Mouse (Mus musculus): Measurements from ENCODE around the gene Tmem184c.

Gene Tmem184c

GRCm38 (mm10) chr8:77610374-77610969 is at the start of gene Tmem184c:
Tmem184c (minus strand) TSS chr8:77610698.
- peak; percentile 96 for DNase-seq (ENCODE audit: low read depth)

- DNase-seq (ENCODE audit: low read depth): no peak
Observed at GRCm38 (mm10) chr8:77659534-77660080, 49.1 kb upstream of the Tmem184c start.

- no peak for DNase-seq (ENCODE audit: low read depth)
Observed at GRCm38 (mm10) chr8:77658356-77658755, 47.9 kb upstream of the Tmem184c start.

- DNase-seq (ENCODE audit: low read depth): no peak
Observed at GRCm38 (mm10) chr8:77650646-77651190, 40.2 kb upstream of the Tmem184c start.

- DNase-seq (ENCODE audit: low read depth): no peak
Observed at GRCm38 (mm10) chr8:77640093-77640839, 29.8 kb upstream of the Tmem184c start.

- DNase-seq (ENCODE audit: low read depth): no peak
Observed at GRCm38 (mm10) chr8:77637593-77637992, 27.1 kb upstream of the Tmem184c start.

- DNase-seq (ENCODE audit: low read depth): no peak
Observed at GRCm38 (mm10) chr8:77634035-77634434, 23.5 kb upstream of the Tmem184c start.

GRCm38 (mm10) chr8:77633211-77633610 is 22.7 kb upstream of the Tmem184c start:
- DNase-seq (ENCODE audit: low read depth): no peak

GRCm38 (mm10) chr8:77630691-77631090 is 20.2 kb upstream of the Tmem184c start:
- no peak for DNase-seq (ENCODE audit: low read depth)

GRCm38 (mm10) chr8:77629858-77630537 is 19.5 kb upstream of the Tmem184c start:
- DNase-seq (ENCODE audit: low read depth): peak; percentile 69

- DNase-seq (ENCODE audit: low read depth): no peak
Observed at GRCm38 (mm10) chr8:77623677-77624209, 13.2 kb upstream of the Tmem184c start.

GRCm38 (mm10) chr8:77617916-77618315 is 7.4 kb upstream of the Tmem184c start:
- DNase-seq (ENCODE audit: low read depth): no peak

GRCm38 (mm10) chr8:77609621-77610020 is 877 bp downstream of the Tmem184c start:
- DNase-seq (ENCODE audit: low read depth): no peak

- no peak for DNase-seq (ENCODE audit: low read depth)
Observed at GRCm38 (mm10) chr8:77584174-77584573, 26.3 kb downstream of the Tmem184c start.

GRCm38 (mm10) chr8:77577674-77578073 is 32.8 kb downstream of the Tmem184c start:
- no peak for DNase-seq (ENCODE audit: low read depth)

GRCm38 (mm10) chr8:77574229-77574628 is 36.3 kb downstream of the Tmem184c start:
- no peak for DNase-seq (ENCODE audit: low read depth)

GRCm38 (mm10) chr8:77561441-77561840 is 49.1 kb downstream of the Tmem184c start:
- DNase-seq (ENCODE audit: low read depth): no peak

GRCm38 (mm10) chr8:77552491-77552890 is 58.0 kb downstream of the Tmem184c start:
- DNase-seq (ENCODE audit: low read depth): no peak

GRCm38 (mm10) chr8:77549881-77550580 is 60.5 kb downstream of the Tmem184c start:
- peak; percentile 51 for DNase-seq (ENCODE audit: low read depth)

GRCm38 (mm10) chr8:77549121-77549706 is 61.3 kb downstream of the Tmem184c start, which contains the start of gene Prmt9:
Prmt9 (plus strand) TSS chr8:77549397.
- peak; percentile 73 for DNase-seq (ENCODE audit: low read depth)

Data from c-Kit-positive CD71-negative TER-119-negative erythroid progenitor cells, embryonic 14.5 days (primary cell).